Mouse (Mus musculus) embryonic fibroblast, embryonic 13.5 days (primary cell): Measurements from ENCODE around the gene Zfr.

Source experiments
- CTCF ChIP-seq: IDR thresholded peaks from 2 replicates; pipeline ENCODE4 v1.5.1; 2011; ENCODE audit warnings: mild to moderate bottlenecking, control low read depth, low read length, moderate library complexity, borderline replicate concordance; ENCODE audit not compliant: insufficient read depth
- POLR2A ChIP-seq: IDR thresholded peaks from 2 replicates; pipeline ENCODE4 v1.6.1; 2011; ENCODE audit warnings: low read depth, mild to moderate bottlenecking, control low read depth, low read length, moderate library complexity

- TF ChIP-seq CTCF (no peak), POLR2A (no peak)
Measured at GRCm38 (mm10) chr15:12074426-12074825, 43.2 kb upstream of the Zfr start.
